Mouse (Mus musculus) MEL (cell line): ENCODE results near the gene Thnsl1.

Experiments
- CTCF ChIP-seq, 3 experiments: IDR thresholded peaks in 2 of 3; conservative IDR thresholded peaks in 1 of 3; 2 replicates each; pipeline ENCODE4 v1.5.1; 2011 to 2012; ENCODE audit warnings: low read length in 3 of 3, low read depth in 2 of 3, mild to moderate bottlenecking in 2 of 3, improper control_type of control experiment in 1 of 3, inconsistent platforms in 1 of 3, mixed read lengths in 1 of 3, moderate library complexity in 1 of 3; ENCODE audit not compliant: control insufficient read depth in 1 of 3, insufficient read depth in 1 of 3, poor library complexity in 1 of 3, severe bottlenecking in 1 of 3
- E2F4 ChIP-seq: IDR thresholded peaks from 2 replicates; pipeline ENCODE4 v1.6.1; 2011; ENCODE audit warnings: low read depth, low read length, improper control_type of control experiment, borderline replicate concordance
- ELF1 ChIP-seq: IDR thresholded peaks from 2 replicates; pipeline ENCODE4 v1.6.1; 2014; ENCODE audit warnings: low read depth, mild to moderate bottlenecking, inconsistent platforms, low read length, improper control_type of control experiment, moderate library complexity
- EP300 ChIP-seq, 2 experiments: IDR thresholded peaks; 2 replicates each; pipeline ENCODE4 v1.6.1; 2011; ENCODE audit warnings: improper control_type of control experiment in 2 of 2, low read length in 2 of 2, low read depth in 1 of 2, mild to moderate bottlenecking in 1 of 2
- KAT2A ChIP-seq: conservative IDR thresholded peaks from 2 replicates; pipeline ENCODE4 v1.6.1; 2012; ENCODE audit warnings: low read depth, low read length, improper control_type of control experiment, inconsistent platforms
- RCOR1 ChIP-seq: IDR thresholded peaks from 2 replicates; pipeline ENCODE4 v1.6.1; 2012; ENCODE audit warnings: low read depth, mild to moderate bottlenecking, inconsistent platforms, low read length, improper control_type of control experiment
- SMC3 ChIP-seq: IDR thresholded peaks from 2 replicates; pipeline ENCODE4 v1.6.1; 2011; ENCODE audit warnings: low read depth, low read length, improper control_type of control experiment
- USF1 ChIP-seq: IDR thresholded peaks from 2 replicates; pipeline ENCODE4 v1.6.1; 2014; ENCODE audit warnings: low read depth, mild to moderate bottlenecking, inconsistent platforms, low read length, improper control_type of control experiment, moderate library complexity
- ZC3H11A ChIP-seq: IDR thresholded peaks from 2 replicates; pipeline ENCODE4 v1.6.1; 2012; ENCODE audit warnings: low read depth, mild to moderate bottlenecking, inconsistent platforms, low read length, improper control_type of control experiment
- ZKSCAN1 ChIP-seq: IDR thresholded peaks from 2 replicates; pipeline ENCODE4 v1.6.1; 2012; ENCODE audit warnings: low read depth, mild to moderate bottlenecking, inconsistent platforms, low read length, improper control_type of control experiment, moderate library complexity

GRCm38 (mm10) chr2:21191232-21191631 is 14.3 kb upstream of the Thnsl1 start:
- no peak for TF ChIP-seq ZC3H11A
- no peak for TF ChIP-seq CTCF (IDR thresholded peaks at IDR 0.05 in 2 of 3, conservative IDR thresholded peaks at IDR 0.05 in 1 of 3; ENCODE audit: control insufficient read depth in 1 of 3, insufficient read depth in 1 of 3, low read depth in 2 of 3, low read length in 3 of 3, poor library complexity in 1 of 3, severe bottlenecking in 1 of 3)
- TF ChIP-seq USF1 = no peak
- no peak for TF ChIP-seq E2F4
- peak; percentile 82 for TF ChIP-seq EP300 (IDR thresholded peaks at IDR 0.05; ENCODE audit: low read depth in 1 of 2, low read length in 2 of 2)
- TF ChIP-seq SMC3 = no peak
- TF ChIP-seq ELF1 = no peak
- TF ChIP-seq RCOR1 = peak; percentile 60
- TF ChIP-seq ZKSCAN1 = no peak
- TF ChIP-seq KAT2A = no peak
